Mouse (Mus musculus): ENCODE data around the gene Tnip2.
A peak's percentile ranks its signal among the peaks of the same experiment; 100 is the strongest.

Tnip2 gene

DNA sequence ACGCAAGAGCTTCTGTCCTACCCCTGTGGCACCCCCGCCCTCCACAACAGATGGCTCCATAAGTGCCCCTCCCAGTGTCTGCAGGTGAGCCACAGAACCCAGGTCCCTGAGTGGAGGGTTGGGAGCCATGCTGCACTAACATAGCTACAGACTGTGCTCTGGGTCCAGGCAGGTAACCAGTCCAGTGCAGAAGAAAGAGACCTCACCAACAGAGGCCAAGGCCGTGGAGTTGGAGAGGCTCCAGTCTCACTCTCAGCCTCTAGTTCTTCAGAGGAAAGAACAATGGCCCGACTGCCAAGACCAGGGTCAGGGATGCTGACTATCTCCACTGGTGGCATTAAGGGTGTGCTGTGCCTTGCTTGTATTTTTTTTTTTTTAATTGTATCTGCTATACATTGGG lies 52.5 kb downstream of the Tnip2 start:
- DNase-seq (ENCODE audit: low spot score): no peak

DNA sequence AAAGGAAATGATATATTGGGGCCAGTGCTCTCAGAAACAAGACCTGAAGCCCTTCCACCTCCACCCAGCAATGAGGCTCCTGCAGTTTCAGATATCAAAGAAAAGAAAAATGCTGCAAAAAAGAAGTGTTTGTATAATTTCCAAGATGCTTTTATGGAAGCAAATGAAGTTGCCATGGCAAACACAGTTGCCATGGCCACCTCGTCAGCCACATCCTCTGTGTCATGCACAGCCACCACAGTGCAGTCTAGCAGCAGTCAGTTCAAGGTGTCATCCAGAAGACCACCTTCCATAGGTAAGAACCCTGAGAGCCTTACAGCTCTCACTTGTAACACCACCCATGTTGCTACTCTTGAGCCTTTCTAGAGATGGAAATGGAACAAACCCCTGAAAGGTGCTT lies 54.8 kb downstream of the Tnip2 start:
- DNase-seq (ENCODE audit: low spot score): peak; percentile 23

GRCm38 (mm10) chr5:34446207-34446606 lies 67.6 kb downstream of the Tnip2 start:
- DNase-seq (ENCODE audit: low spot score): no peak
